Mouse (Mus musculus) hindbrain, embryonic 14.5 days (tissue): ENCODE data around the gene Tbc1d22a. TPM values are rescaled to one million over a fixed set of nuclear protein-coding genes. Genes with fewer than 3 reads are reported as not detected.

Experiments used
- ATAC-seq: fragments of 200-750 bp; cut with Nextera tagmentation; 2 replicates; pipeline ENCODE4 v1.8.0; 2017; ENCODE audit warnings: moderate number of reproducible peaks, mild to moderate bottlenecking, moderate TSS enrichment, moderate library complexity; ENCODE audit not compliant: low FRiP score
- DNase-seq: peaks from one replicate; pipeline ENCODE4 v3.0.0-alpha.2; 2015; ENCODE audit warnings: low spot score
- H3K27ac ChIP-seq: fragments of 300-500 bp; sonication (generic); 2 replicates; pipeline ENCODE4 v1.5.1; 2014; ENCODE audit warnings: mild to moderate bottlenecking, moderate library complexity
- H3K27me3 ChIP-seq: fragments of 300-500 bp; sonication (generic); 2 replicates; pipeline ENCODE4 v1.6.1; 2014; ENCODE audit warnings: mild to moderate bottlenecking, low read length, mixed read lengths; ENCODE audit not compliant: control insufficient read depth, insufficient read depth
- H3K36me3 ChIP-seq: fragments of 300-500 bp; sonication (generic); replicated peaks from 2 replicates; pipeline ENCODE4 v1.6.1; 2014; ENCODE audit not compliant: control insufficient read depth, insufficient read depth
- H3K4me1 ChIP-seq: fragments of 300-500 bp; sonication (generic); replicated peaks from 2 replicates; pipeline ENCODE4 v1.6.1; 2014; ENCODE audit warnings: antibody characterized with exemption, low read length, mixed read lengths; ENCODE audit not compliant: control insufficient read depth, insufficient read depth
- H3K4me2 ChIP-seq: fragments of 300-500 bp; sonication (generic); replicated peaks from 2 replicates; pipeline ENCODE4 v1.6.1; 2014; ENCODE audit warnings: mild to moderate bottlenecking, moderate library complexity
- H3K4me3 ChIP-seq: fragments of 300-500 bp; sonication (generic); replicated peaks from 2 replicates; pipeline ENCODE4 v1.5.1; 2014; ENCODE audit warnings: mild to moderate bottlenecking, low read length
- H3K9ac ChIP-seq: fragments of 300-500 bp; sonication (generic); 2 replicates; pipeline ENCODE4 v1.6.1; 2014
- H3K9me3 ChIP-seq: fragments of 300-500 bp; sonication (generic); 2 replicates; pipeline ENCODE4 v1.6.1; 2016; ENCODE audit warnings: low read length; ENCODE audit not compliant: control insufficient read depth
- WGBS: fragments of 180-500 bp; shearing (Covaris S2); extraction: QIAGEN DNeasy Blood & Tissue Kit; methylation state at CpG from one replicate; pipeline ENCODE4 v1.1.7; 2014; 5-methylcytosine and 5-hydroxymethylcytosine counted together
- polyA plus RNA-seq: library from polyadenylated mRNA; unstranded; fragments of >200 nt; fragmentation: Nextera tagmentation; extraction: Ambion mirVana; gene quantifications from 2 replicates; pipeline ENCODE4 v1.2.1, GENCODE M21; 2014

The Tbc1d22a gene
- polyA plus RNA-seq, 1 experiment from 2014 or later = 10.7 TPM

- no peak overlapping the region for H3K9ac ChIP-seq
- H3K4me1 ChIP-seq = peaks cover 22% of the 10 kb centered on the region
- H3K9me3 ChIP-seq = no peaks in the 10 kb centered on the region
- DNase-seq (no peak), ATAC-seq (no peak)
- no peak overlapping the region for H3K4me3 ChIP-seq
- no peaks in the 10 kb centered on the region for H3K27me3 ChIP-seq
- WGBS = 64% methylated on average over 2 of the region's 2 CpGs
- no peak overlapping the region for H3K27ac ChIP-seq
- H3K36me3 ChIP-seq = no peaks in the 10 kb centered on the region
- no peak overlapping the region for H3K4me2 ChIP-seq
Observed at GRCm38 (mm10) chr15:86339736-86340135, 125.5 kb downstream of the Tbc1d22a start.

DNA sequence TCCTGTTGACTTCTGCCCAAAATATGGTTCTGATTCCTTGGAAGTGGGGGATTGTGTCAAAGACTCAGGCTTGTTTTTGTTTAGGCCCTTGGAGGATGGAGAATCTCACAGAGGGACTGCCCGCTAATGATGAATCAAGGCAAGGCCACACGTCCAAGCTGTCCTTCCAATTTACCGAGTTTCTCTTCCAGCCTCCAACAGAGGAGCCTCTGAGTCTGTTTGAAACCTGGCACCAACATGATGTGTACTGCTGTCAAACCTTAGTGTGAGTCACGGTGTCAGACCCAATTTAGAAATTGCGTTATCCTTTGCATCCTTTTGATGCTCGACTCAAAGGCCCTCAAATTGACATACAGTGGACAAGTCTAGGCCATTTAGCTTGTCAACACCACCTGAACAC is 126.5 kb downstream of the Tbc1d22a start:
- H3K9me3 ChIP-seq = no peaks in the 10 kb centered on the region
- WGBS = 82% methylated on average over 6 of the region's 6 CpGs
- H3K36me3 ChIP-seq = no peaks in the 10 kb centered on the region
- no peak overlapping the region for H3K9ac ChIP-seq
- ATAC-seq = no peak
- peaks cover 25% of the 10 kb centered on the region for H3K4me1 ChIP-seq
- H3K27ac ChIP-seq = no peak overlapping the region
- DNase-seq = no peak
- no peaks in the 10 kb centered on the region for H3K27me3 ChIP-seq
- H3K4me2 ChIP-seq = no peak overlapping the region
- no peak overlapping the region for H3K4me3 ChIP-seq

GRCm38 (mm10) chr15:86342637-86343375 is 128.5 kb downstream of the Tbc1d22a start:
- no peak for DNase-seq
- Histone ChIP-seq H3K4me3 (no peak overlapping the region), H3K27ac (no peak overlapping the region), H3K36me3 (no peaks in the 10 kb centered on the region), H3K27me3 (no peaks in the 10 kb centered on the region), H3K9ac (no peak overlapping the region), H3K4me1 (peaks cover 36% of the 10 kb centered on the region), H3K4me2 (no peak overlapping the region), H3K9me3 (no peaks in the 10 kb centered on the region)
- no peak for ATAC-seq
- 89% methylated on average over 8 of the region's 8 CpGs for WGBS

- no peaks in the 10 kb centered on the region for H3K27me3 ChIP-seq
- H3K36me3 ChIP-seq = no peaks in the 10 kb centered on the region
- H3K4me1 ChIP-seq = peaks cover 44% of the 10 kb centered on the region
- H3K4me3 ChIP-seq = no peak overlapping the region
- H3K4me2 ChIP-seq = no peak overlapping the region
- DNase-seq (no peak), ATAC-seq (no peak)
- no peaks in the 10 kb centered on the region for H3K9me3 ChIP-seq
- 46% methylated on average over 8 of the region's 8 CpGs for WGBS
- no peak overlapping the region for H3K9ac ChIP-seq
- H3K27ac ChIP-seq = no peak overlapping the region
Observed at GRCm38 (mm10) chr15:86344906-86345331, 130.7 kb downstream of the Tbc1d22a start.

GRCm38 (mm10) chr15:86345907-86346306 is 131.6 kb downstream of the Tbc1d22a start:
- ATAC-seq (no peak), DNase-seq (no peak)
- Histone ChIP-seq H3K36me3 (no peaks in the 10 kb centered on the region), H3K4me1 (peaks cover 50% of the 10 kb centered on the region), H3K4me3 (no peak overlapping the region), H3K27me3 (no peaks in the 10 kb centered on the region), H3K4me2 (no peak overlapping the region), H3K27ac (peak overlapping the region; percentile 61), H3K9ac (no peak overlapping the region), H3K9me3 (no peaks in the 10 kb centered on the region)
- WGBS = 81% methylated on average over 9 of the region's 9 CpGs

GRCm38 (mm10) chr15:86346606-86347005 is 132.3 kb downstream of the Tbc1d22a start:
- no peaks in the 10 kb centered on the region for H3K9me3 ChIP-seq
- WGBS = 60% methylated on average over 3 of the region's 3 CpGs
- H3K4me1 ChIP-seq = peaks cover 52% of the 10 kb centered on the region
- no peak overlapping the region for H3K9ac ChIP-seq
- DNase-seq = no peak
- H3K27ac ChIP-seq = peak overlapping the region; percentile 61; the same call in 1 of the 2 replicates
- H3K4me2 ChIP-seq = no peak overlapping the region
- H3K4me3 ChIP-seq = no peak overlapping the region
- ATAC-seq = peak; percentile 64; the same call in 1 of the 2 replicates
- no peaks in the 10 kb centered on the region for H3K36me3 ChIP-seq
- H3K27me3 ChIP-seq = no peaks in the 10 kb centered on the region

- no peaks in the 10 kb centered on the region for H3K27me3 ChIP-seq
- 86% methylated on average over 2 of the region's 2 CpGs for WGBS
- H3K27ac ChIP-seq = no peak overlapping the region
Observed at GRCm38 (mm10) chr15:86354932-86355331, 140.7 kb downstream of the Tbc1d22a start.

GRCm38 (mm10) chr15:86355857-86356256 is 141.6 kb downstream of the Tbc1d22a start:
- H3K4me1 ChIP-seq = peaks cover 12% of the 10 kb centered on the region; the same call in 1 of the 2 replicates
- no peaks in the 10 kb centered on the region for H3K36me3 ChIP-seq
- no peak overlapping the region for H3K9ac ChIP-seq
- H3K27ac ChIP-seq = no peak overlapping the region
- 74% methylated on average over 2 of the region's 2 CpGs for WGBS
- no peaks in the 10 kb centered on the region for H3K27me3 ChIP-seq
- no peak for ATAC-seq
- no peak overlapping the region for H3K4me3 ChIP-seq
- DNase-seq = no peak
- no peaks in the 10 kb centered on the region for H3K9me3 ChIP-seq
- no peak overlapping the region for H3K4me2 ChIP-seq

More at GRCm38 (mm10) chr15:86354932-86355331, 140.7 kb downstream of the Tbc1d22a start:
- no peak overlapping the region for H3K4me2 ChIP-seq
- no peak for DNase-seq
- no peaks in the 10 kb centered on the region for H3K9me3 ChIP-seq
- H3K36me3 ChIP-seq = no peaks in the 10 kb centered on the region
- no peak overlapping the region for H3K9ac ChIP-seq
- H3K4me3 ChIP-seq = no peak overlapping the region
- no peak for ATAC-seq
- H3K4me1 ChIP-seq = peaks cover 18% of the 10 kb centered on the region; the same call in 1 of the 2 replicates

DNA sequence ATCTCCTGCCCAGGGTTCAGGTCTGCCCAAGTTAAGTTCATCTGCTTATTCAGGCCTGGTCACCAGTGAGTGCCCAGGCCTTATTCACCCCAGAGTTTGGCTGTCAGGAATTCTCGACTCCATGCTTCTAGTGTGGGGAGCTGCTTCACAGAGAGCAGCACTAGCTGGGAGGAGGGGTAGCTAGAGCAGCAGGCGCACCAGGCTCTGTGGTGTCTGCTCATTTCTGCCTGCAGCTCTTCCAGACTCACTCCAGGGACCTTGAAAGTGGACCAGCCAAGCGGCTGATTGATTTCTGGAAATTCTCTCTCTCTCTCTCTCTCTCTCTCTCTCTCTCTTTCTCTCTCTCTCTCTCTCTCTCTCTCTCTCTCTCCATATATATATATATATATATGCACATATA is 146.1 kb downstream of the Tbc1d22a start:
- WGBS = 38% methylated on average over 3 of the region's 3 CpGs
- no peak overlapping the region for H3K27ac ChIP-seq
- peaks cover 22% of the 10 kb centered on the region for H3K4me1 ChIP-seq
- no peaks in the 10 kb centered on the region for H3K36me3 ChIP-seq
- no peak overlapping the region for H3K4me3 ChIP-seq
- DNase-seq = no peak
- ATAC-seq = no peak
- no peaks in the 10 kb centered on the region for H3K9me3 ChIP-seq
- no peak overlapping the region for H3K4me2 ChIP-seq
- H3K27me3 ChIP-seq = no peaks in the 10 kb centered on the region
- no peak overlapping the region for H3K9ac ChIP-seq
